Mouse (Mus musculus) thymus, adult 2 months (tissue): ENCODE results near the gene Gm20503.

Experiments
- CTCF ChIP-seq: fragments of 200-500 bp; IDR thresholded peaks from 2 replicates; pipeline ENCODE4 v1.5.1; 2012; ENCODE audit warnings: mild to moderate bottlenecking, control low read depth, low read length, moderate library complexity, borderline replicate concordance; ENCODE audit not compliant: control insufficient read depth, poor library complexity, insufficient read depth; ENCODE audit errors: extremely low read depth
- POLR2A ChIP-seq: fragments of 200-500 bp; IDR thresholded peaks from 2 replicates; pipeline ENCODE4 v1.6.1; 2012; ENCODE audit warnings: mild to moderate bottlenecking, low read length, control low read depth, moderate library complexity; ENCODE audit not compliant: control insufficient read depth, poor library complexity, insufficient read depth; ENCODE audit errors: extremely low read depth

DNA sequence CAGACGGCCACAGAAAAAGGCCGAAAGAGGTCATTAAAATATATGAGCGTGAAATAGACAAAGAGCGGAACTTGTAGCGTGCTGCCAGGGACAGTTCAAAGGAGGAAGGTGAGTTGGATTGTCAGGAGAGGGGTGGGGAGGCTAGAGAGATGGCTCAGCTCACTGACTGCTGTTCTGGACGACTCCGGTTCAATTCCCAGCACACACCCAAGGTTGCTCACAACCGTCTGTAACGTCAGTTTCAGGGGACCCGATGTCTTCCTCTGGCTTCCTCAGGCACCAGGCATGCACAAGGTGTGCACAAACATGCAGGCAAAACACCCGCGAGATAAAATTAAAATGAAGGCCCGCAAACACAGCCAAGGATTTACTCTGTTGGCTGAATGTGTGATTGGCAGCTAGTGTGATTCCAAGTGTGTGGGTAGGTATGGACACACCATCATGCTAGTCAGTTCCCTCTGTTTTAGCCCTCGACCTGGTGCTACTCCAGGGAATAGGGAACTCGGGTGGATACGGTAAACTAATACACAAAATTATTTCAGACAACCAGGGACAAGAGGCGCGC, 32.9 kb downstream of the Gm20503 start:
- no peak for TF ChIP-seq POLR2A
- TF ChIP-seq CTCF = no peak
